Comparison of ENCODE assay signal across 12 mouse cellular contexts in genomic region chr19:11517373-11517772, GRCm38 (mm10). TPM values are rescaled to one million over a fixed set of nuclear protein-coding genes. Genes with fewer than 3 reads are reported as not detected.
"Had no signal": no experiment of that assay in that cellular context is flagged by ENCODE, and none has a peak within 500 bp of the region (broad histone marks: within the 10 kb centered on the region; RNA-seq: fewer than 3 reads in every experiment).

No protein-coding gene starts in this region.

RNA-seq across cellular contexts. Expression of gene Ms4a6b, which starts 1.1 kb away (rescaled TPM):
- polyA plus RNA-seq: myocyte had no signal

RNA-seq across cellular contexts. Expression of gene Ms4a4d, which starts 19.2 kb away (rescaled TPM):
- total RNA-seq: layer of hippocampus, adult 18-20 months; layer of hippocampus, postnatal 10 days; left cerebral cortex, postnatal 36 days had no signal
- polyA plus RNA-seq: midbrain, embryonic 14.5 days; neural tube, embryonic 15.5 days had no signal

RNA-seq across cellular contexts. Expression of gene Gm8369, which starts 31.6 kb away (rescaled TPM):
- polyA plus RNA-seq: kidney, embryonic 16.5 days; limb, embryonic 12.5 days; liver, embryonic 13.5 days; midbrain, embryonic 10.5 days; midbrain, embryonic 14.5 days; myocyte; neural tube, embryonic 11.5 days; neural tube, embryonic 15.5 days; stomach, embryonic 14.5 days had no signal

RNA-seq across cellular contexts. Expression of gene Ms4a6c, which starts 48.2 kb away (rescaled TPM):
- polyA plus RNA-seq: myocyte had no signal
